Mouse (Mus musculus) embryonic fibroblast, embryonic 13.5 days (primary cell): Measurements from ENCODE around the gene Pop5. TPM values are rescaled to one million over a fixed set of nuclear protein-coding genes. Genes with fewer than 3 reads are reported as not detected.

ENCODE experiments used
- H3K27ac ChIP-seq: 2 replicates; pipeline ENCODE4 v1.5.1; 2012; ENCODE audit warnings: low read length, control low read depth, inconsistent platforms; ENCODE audit not compliant: insufficient read depth
- H3K4me1 ChIP-seq: 2 replicates; pipeline ENCODE4 v1.6.1; 2011; ENCODE audit warnings: low read length; ENCODE audit not compliant: control insufficient read depth, insufficient read depth
- H3K4me3 ChIP-seq: 2 replicates; pipeline ENCODE4 v1.5.1; 2011; ENCODE audit warnings: mild to moderate bottlenecking, control low read depth, low read length; ENCODE audit not compliant: insufficient read depth
- CTCF ChIP-seq: IDR thresholded peaks from 2 replicates; pipeline ENCODE4 v1.5.1; 2011; ENCODE audit warnings: mild to moderate bottlenecking, control low read depth, low read length, moderate library complexity, borderline replicate concordance; ENCODE audit not compliant: insufficient read depth
- POLR2A ChIP-seq: IDR thresholded peaks from 2 replicates; pipeline ENCODE4 v1.6.1; 2011; ENCODE audit warnings: low read depth, mild to moderate bottlenecking, control low read depth, low read length, moderate library complexity
- polyA plus RNA-seq: library from polyadenylated mRNA; stranded (reverse); fragments of >200 nt; gene quantifications from 2 replicates; pipeline ENCODE4 v1.2.4, GENCODE M21; 2011; ENCODE audit warnings: low read depth; ENCODE audit not compliant: missing spikeins, insufficient read length

Pop5 gene
- polyA plus RNA-seq, 1 experiment: 22.8 TPM

GRCm38 (mm10) chr5:115261141-115261540, 25.5 kb downstream of the Pop5 start:
- Histone ChIP-seq H3K4me3 (no peak overlapping the region), H3K27ac (no peak overlapping the region), H3K4me1 (no peaks in the 10 kb centered on the region; the same call in 1 of the 2 replicates)
- TF ChIP-seq POLR2A (no peak), CTCF (no peak)

GRCm38 (mm10) chr5:115261880-115262279, 26.2 kb downstream of the Pop5 start:
- Histone ChIP-seq H3K4me1 (no peaks in the 10 kb centered on the region; the same call in 1 of the 2 replicates), H3K27ac (no peak overlapping the region), H3K4me3 (no peak overlapping the region)
- no peak for TF ChIP-seq POLR2A

GRCm38 (mm10) chr5:115262502-115263291, 27.1 kb downstream of the Pop5 start:
- no peak for TF ChIP-seq CTCF
- TF ChIP-seq POLR2A: no peak
- Histone ChIP-seq H3K4me1 (no peaks in the 10 kb centered on the region; the same call in 1 of the 2 replicates), H3K4me3 (no peak overlapping the region), H3K27ac (no peak overlapping the region)

- Histone ChIP-seq H3K27ac (no peak overlapping the region), H3K4me3 (no peak overlapping the region), H3K4me1 (peaks cover 10% of the 10 kb centered on the region)
- no peak for TF ChIP-seq POLR2A
- TF ChIP-seq CTCF: no peak
These were observed 30.7 kb downstream of the Pop5 start for GRCm38 (mm10) chr5:115266340-115266739.

GRCm38 (mm10) chr5:115266787-115267468, 31.3 kb downstream of the Pop5 start:
- TF ChIP-seq CTCF: no peak
- no peak for TF ChIP-seq POLR2A
- Histone ChIP-seq H3K4me3 (no peak overlapping the region), H3K4me1 (peaks cover 10% of the 10 kb centered on the region), H3K27ac (no peak overlapping the region)

GRCm38 (mm10) chr5:115267469-115268045, 31.9 kb downstream of the Pop5 start:
- Histone ChIP-seq H3K4me1 (peaks cover 10% of the 10 kb centered on the region), H3K27ac (no peak overlapping the region), H3K4me3 (no peak overlapping the region)
- TF ChIP-seq POLR2A: no peak
- TF ChIP-seq CTCF: no peak

GRCm38 (mm10) chr5:115268266-115268665, 32.6 kb downstream of the Pop5 start:
- H3K4me3 ChIP-seq: no peak overlapping the region
- TF ChIP-seq CTCF (no peak), POLR2A (no peak)
- H3K27ac ChIP-seq: no peak overlapping the region
- H3K4me1 ChIP-seq: peaks cover 12% of the 10 kb centered on the region

- no peak for TF ChIP-seq CTCF
- Histone ChIP-seq H3K4me1 (peaks cover 13% of the 10 kb centered on the region), H3K27ac (no peak overlapping the region), H3K4me3 (no peak overlapping the region; the same call in 1 of the 2 replicates)
These were observed 34.3 kb downstream of the Pop5 start for GRCm38 (mm10) chr5:115269969-115270368.

GRCm38 (mm10) chr5:115271931-115272811, 36.5 kb downstream of the Pop5 start:
- H3K4me1 ChIP-seq: peaks cover 13% of the 10 kb centered on the region
- peak overlapping the region; percentile 80 for H3K4me3 ChIP-seq
- H3K27ac ChIP-seq: peak overlapping the region; percentile 48
- no peak for TF ChIP-seq POLR2A
